Mouse (Mus musculus) naive thymus-derived CD4-positive, alpha-beta T cell, adult 5 months (primary cell): ENCODE measurements around the gene Slc46a2. TPM values are rescaled to one million over a fixed set of nuclear protein-coding genes. Genes with fewer than 3 reads are reported as not detected.

Experiments
- polyA plus RNA-seq: library from polyadenylated mRNA; unstranded; fragments of 100-300 nt; shearing (Covaris generic); gene quantifications from one replicate; pipeline ENCODE4 v1.2.1, GENCODE M21; 2017

Gene Slc46a2
- not detected for polyA plus RNA-seq

DNA sequence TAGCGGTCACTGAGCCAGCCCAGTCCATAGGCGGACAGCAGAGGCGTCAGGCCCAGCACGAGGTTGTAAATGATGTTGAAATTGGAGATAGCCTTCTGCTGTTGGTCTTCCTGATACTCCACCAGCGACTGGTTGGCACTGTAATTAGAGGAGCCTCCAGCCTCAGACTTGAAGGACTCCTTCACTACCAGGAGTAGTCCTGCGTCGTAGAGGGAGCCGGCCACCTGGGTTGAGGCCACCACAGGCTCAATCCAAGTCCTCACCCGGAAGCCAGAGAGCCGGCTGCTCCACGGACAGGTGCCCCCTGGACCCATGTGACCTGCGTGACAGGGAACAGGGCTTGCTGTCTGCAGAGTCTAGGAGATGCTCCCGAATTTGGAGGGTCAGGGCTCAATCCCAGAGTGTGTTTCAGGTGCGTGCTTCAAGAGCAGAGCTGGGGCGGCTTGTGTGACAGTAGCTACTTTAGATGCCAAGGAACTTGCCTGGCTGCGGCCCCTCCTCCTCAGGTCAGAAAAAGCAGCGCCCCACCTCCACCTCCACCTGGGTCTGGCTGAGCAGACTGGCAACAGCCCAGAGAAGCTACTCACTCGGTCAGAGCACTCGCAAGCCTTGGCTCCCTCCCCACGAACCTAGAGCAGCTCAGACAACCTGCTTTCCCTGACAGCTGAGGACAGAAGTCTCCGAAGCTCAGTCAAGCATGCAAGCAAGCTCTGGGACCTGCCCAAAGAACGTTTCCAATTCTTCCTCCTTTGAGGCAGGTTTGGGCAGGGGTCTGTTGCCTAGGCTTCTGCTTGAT lies at the start of gene Slc46a2:
TSS of gene Slc46a2 (minus strand) at position 449 of the 796 bp plus-strand sequence.

DNA sequence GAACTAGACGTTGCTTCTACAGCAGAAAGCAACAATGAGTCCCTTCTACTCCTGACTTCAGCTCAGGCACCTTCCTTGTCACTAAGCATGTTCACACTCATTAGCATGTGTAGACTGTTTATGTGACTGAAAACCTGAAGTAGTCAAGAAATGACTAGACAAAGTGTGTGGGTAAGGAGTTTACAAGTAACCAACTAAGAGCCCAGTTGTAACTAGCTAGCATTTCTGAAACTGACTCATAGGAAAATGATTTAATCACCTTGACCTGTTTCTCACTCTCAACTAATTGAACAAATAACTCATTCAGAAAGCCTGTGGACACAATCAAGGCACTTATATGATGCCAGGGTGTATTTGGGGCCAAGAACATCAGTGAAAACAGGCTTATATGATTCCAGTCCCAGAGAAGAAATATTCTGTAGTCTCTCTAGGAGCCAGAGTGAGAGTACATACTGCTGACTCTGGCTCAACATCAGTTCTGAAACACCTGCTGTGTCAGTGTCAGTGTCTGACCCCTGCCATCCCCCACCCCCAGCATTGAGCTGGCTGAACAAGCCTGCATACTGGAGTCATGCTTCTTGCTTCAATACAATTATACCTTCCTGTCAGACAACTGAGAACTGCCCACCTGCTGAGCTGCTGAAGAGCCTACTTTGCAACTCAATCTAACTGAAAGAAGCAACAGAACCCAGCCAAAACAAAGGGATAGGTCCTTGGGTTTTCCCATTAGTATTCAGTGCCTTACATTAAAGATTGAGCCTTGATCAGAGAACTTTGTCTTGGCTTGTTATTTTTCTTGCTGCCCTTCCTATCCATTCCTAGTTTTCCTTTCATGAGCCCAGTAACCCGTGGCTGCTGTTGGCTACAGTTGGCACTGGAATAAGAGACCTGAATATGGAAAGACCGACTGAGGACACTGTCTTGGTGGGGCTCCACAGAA lies 48.8 kb upstream of the Slc46a2 start, which contains the start of gene Mup6:
TSS of gene Mup6 (plus strand) at position 890 of the 940 bp plus-strand sequence.

DNA sequence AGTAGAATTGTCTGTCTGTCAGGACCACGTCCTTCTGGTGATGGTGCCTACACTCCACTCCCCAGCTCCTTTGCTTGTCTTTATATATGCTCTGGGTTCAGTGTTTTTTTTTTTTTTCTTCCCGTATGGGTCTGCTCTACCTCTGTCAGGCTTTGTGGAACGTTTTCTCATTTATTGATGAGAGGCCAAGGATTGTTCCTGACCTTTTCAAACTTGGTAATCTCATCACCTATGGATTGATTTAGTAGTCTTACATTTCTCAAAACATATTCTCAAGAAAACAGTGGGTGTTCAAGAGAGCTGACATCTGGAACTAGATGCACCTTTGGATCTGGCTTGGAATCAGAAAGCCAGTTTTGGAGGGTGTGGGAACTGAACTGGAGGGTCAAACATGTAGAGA lies 45.8 kb upstream of the Slc46a2 start, which contains the start of gene Mup4:
TSS of gene Mup4 (minus strand) at position 101 of the 400 bp plus-strand sequence.

Other genes with a start within 250 kb of the Slc46a2 start
- gene Inip, start 113.5 kb downstream of the Slc46a2 start, polyA plus RNA-seq = 55.3 TPM
- gene Snx30, start 109.2 kb downstream of the Slc46a2 start, polyA plus RNA-seq = 15.4 TPM
- gene Mup4, start 45.7 kb upstream of the Slc46a2 start, polyA plus RNA-seq = not detected
- gene Mup6, start 49.2 kb upstream of the Slc46a2 start, polyA plus RNA-seq = not detected
- not detected for gene Mup7, start 155.4 kb upstream of the Slc46a2 start, polyA plus RNA-seq
- gene Mup2, start 239.2 kb upstream of the Slc46a2 start, polyA plus RNA-seq = not detected